Mouse (Mus musculus) A20 (cell line): Measurements from ENCODE around the gene Alad.
A peak's percentile ranks its signal among the peaks of the same experiment; 100 is the strongest.
"Not testable (repeated sequence)": the region's sequence is repeated elsewhere in the genome, so short reads cannot be mapped to it uniquely, and the experiment has no call there.

ENCODE experiments used
- DNase-seq: peaks from one replicate; pipeline ENCODE4 v3.0.0-alpha.2; 2011; ENCODE audit warnings: low read depth, low spot score

The Alad gene

GRCm38 (mm10) chr4:62486162-62486696 is 33.5 kb downstream of the Alad start:
- no peak for DNase-seq

DNA sequence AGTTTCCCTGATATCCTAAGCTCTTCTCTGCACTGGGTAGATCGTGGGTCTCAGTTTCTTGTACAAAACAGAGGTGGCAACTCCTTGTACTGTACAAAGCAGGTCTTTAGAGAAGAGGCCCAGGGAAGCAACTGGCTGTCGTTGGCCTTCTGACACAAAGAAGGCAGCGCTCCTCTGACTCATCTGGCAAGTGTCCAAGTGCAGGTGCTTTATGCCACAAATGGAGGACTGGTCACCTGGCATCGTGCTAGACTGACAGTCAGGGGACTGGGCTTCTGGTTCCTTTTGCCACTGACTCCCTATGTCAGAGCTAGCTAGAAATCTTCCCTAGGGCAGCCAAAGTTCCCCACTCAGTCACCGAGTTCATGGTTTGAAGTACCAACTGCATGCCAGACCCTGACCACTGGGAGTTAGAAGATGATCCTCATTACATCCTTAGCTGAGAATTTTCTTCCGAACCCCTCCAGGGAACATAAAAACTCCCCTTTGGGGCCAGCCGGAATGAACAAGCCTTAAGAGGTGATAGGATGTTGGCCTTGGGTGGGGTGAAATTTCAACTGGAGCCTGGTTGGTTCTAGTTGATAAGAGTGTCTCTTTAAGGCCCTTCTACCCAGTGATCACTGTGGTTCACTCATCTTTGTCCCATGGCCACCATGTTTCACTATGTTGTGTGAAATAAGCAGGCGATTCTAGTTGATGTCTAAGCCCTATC is 34.1 kb downstream of the Alad start:
- DNase-seq, result peak; percentile 64

- DNase-seq, result peak; percentile 57
Measured at GRCm38 (mm10) chr4:62484928-62485327, 34.8 kb downstream of the Alad start.

DNA sequence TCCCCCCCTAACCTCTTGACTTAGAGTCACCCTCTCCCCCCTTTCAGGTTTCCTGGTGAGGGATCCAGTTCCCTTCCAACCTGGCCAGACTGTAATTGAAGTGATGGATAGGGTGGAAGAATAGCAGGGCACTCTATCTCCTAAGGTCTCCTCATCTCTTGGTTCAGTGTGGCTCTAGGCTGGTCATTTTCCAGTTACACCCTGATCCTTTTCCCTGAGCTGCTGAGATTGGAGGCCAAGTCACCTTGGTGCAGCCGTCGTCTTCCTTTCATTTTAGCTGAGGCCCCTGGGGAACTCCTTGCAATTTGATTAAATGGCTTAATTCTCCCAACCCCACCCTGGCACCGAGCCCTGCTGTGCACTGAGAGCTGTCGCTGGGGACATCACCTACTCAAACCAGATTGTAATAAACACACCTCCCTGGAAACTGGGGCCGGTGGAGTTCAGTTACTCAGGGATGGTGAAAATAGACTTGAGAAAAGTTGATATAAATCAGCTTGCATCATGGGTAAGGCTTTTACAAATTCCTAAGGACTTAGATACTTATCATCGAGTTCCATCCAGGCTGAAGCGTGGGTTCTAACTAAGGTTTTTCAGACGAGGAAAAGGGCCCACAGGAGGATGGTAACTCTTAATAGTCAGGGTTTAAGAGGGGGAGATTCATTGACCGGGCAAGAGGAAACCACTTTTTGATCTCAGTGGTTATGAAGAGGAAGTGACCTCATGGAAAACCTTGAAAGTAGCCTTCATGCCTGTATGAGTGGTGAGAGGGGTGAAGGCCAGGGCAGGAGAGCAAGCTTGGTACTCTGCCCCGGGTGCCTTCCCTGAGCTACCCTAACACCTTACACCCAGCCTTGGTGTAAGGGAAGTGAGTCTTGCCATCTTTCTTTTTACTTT is 38.8 kb downstream of the Alad start:
- DNase-seq, result peak; percentile 65

DNA sequence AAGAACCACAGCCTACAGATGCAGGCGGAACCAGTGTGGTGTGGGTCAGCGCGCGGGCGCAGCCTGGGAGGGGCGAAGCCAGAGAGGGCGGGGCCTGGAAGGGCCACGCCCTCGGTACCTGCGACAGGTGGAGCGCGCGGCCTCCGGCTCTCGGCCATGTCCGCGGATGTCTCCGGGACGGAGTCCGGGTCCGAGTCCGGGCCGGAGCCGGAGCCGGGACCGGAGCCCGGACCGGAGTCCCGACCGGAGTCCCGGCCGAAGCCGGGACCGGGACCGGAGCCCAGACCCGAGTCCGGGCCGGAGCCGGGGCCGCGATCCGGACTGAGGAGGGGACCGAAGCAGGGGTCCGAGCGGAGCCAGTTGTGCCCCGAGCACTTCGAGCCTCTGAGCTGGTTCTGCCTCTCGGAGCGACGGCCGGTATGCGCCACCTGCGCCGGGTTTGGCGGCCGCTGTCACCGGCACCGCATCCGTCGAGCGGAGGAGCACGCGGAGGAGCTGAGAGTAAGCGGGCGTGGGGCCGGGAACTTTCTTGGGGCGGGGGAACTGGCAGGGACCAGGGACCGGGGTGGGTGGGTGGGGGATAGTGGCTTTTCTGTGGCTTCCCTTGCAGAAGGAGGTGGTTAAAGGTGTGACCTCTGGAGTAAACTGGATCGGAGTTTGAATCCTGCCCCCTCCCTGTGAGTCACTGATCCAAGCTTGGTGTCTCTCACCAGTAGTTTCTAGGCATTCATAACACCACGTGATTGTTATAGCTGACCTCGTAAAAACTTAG is 39.6 kb downstream of the Alad start, which contains the start of gene Bspry:
TSS of gene Bspry (plus strand) at position 117 of the 772 bp plus-strand sequence.
- DNase-seq, result no peak

DNA sequence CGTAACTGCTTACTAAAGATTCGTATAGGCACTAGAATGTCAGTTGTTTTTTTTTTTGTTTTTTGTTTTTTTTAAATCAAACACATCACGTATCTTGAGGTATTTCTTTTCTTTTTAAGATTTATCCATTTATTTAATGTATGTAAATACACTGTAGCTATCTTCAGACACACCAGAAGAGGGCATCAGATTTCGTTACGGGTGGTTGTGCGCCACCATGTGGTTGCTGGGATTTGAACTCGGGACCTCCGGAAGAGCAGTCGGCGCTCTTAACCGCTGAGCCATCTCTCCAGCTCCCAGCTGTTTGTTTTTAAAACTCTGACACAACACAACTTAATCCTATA is 40.2 kb downstream of the Alad start:
- DNase-seq, result not testable (repeated sequence)

DNA sequence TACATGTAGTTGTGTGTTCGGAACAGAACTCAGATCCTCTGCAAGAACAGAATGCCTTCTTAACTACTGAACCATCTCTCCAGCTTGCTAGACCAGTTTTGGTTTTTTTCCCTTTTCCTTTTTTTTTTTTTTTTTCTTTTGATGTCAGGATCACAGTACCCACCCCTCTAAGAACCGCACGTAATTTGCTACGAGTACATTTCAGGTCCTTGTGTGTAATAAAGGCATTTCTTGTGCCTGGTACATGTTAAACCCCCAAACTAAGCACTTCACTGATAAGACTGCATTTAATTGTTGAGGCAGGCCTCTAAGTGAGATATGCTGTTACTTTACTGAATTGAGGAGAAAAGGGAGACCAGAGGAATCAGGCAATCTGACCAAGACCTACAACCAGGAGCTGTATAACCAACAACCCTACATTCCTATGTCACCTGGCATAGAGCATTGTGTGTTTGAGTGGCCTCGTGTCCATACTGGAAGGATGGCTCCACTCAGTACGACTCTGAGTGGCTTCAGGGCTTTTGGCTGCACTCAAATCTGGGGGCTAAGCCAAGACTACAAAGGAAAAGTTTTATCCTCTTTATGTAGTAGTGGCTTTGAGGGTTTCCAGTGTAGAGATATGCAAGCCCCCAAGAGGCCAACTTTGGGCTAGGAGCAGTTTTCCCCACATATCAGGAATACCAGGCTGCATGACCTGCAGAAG is 42.0 kb downstream of the Alad start:
- DNase-seq, result no peak

- DNase-seq, result no peak
Measured at GRCm38 (mm10) chr4:62475793-62476192, 43.9 kb downstream of the Alad start.

DNA sequence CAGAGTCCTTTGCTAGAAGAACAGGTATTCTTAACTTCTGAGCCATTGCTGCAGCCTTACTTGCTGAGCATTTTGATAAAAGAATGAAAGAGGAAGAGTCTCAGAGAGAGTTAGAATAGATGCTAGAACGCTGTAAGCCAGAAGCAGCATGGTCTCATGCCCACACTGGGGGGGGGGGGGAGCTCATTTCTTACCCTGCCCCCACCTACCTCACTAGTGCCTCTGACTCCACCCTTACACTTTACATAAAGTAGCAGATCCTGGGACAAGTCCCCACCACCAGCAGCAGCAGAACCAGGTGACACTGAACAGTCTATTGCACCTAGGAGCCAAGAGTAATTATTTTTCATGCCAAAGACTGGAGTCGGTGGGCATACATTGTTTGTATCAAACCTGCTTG is 44.6 kb downstream of the Alad start:
- DNase-seq, result no peak

DNA sequence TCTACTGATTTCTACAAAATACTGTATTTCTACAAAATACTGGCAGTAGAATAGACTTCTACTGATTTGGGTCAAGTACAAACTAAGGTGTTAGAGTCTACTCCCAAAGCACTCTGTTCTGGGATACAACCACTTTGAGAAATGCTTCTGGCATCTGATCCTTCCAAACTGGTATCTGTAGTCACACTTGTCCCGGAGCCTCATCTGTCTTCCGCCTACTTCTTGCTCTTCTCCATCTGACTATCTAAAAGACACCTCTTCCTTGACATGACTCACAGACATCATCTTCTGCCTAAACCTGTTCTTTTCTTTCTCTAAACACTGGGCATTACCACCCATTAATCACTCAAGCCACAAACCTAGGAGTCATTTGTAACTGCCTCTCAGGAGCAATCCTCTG is 47.6 kb downstream of the Alad start:
- no peak for DNase-seq

GRCm38 (mm10) chr4:62470598-62471051 is 49.1 kb downstream of the Alad start, which contains the start of gene Wdr31:
Wdr31 (minus strand) TSS chr4:62470896.
- DNase-seq, result peak; percentile 89

GRCm38 (mm10) chr4:62468158-62468557 is 51.6 kb downstream of the Alad start:
- DNase-seq, result peak; percentile 49

GRCm38 (mm10) chr4:62463124-62463523 is 56.6 kb downstream of the Alad start:
- no peak for DNase-seq

DNA sequence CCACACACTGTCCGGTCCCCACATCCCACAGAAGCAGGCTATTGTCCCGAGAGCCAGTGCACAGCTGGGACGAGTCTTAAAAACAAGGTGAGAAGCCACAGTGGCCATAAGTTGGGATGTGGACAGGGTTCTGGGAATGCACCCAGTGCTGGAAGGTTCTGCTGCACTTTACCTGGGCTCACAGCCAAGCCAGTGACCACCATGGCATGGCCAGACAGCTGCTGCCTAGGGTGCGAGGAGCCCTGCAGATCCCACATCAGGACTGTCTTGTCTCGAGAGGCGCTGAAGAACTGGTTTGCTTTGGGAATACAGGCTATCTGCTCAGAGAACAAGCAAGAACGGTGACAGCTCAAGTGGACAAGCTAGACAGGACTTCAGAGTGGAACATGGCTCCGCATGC is 59.4 kb downstream of the Alad start:
- DNase-seq, result no peak
